Mouse (Mus musculus): Measurements from ENCODE around the gene Tsc22d3. TPM values are rescaled to one million over a fixed set of nuclear protein-coding genes. Genes with fewer than 3 reads are reported as not detected.
"Not testable (repeated sequence)": the region's sequence is repeated elsewhere in the genome, so short reads cannot be mapped to it uniquely, and the experiment has no call there.

The Tsc22d3 gene
- total RNA-seq, 2 experiments from 2014 or later: 63.2 to 137 TPM

DNA sequence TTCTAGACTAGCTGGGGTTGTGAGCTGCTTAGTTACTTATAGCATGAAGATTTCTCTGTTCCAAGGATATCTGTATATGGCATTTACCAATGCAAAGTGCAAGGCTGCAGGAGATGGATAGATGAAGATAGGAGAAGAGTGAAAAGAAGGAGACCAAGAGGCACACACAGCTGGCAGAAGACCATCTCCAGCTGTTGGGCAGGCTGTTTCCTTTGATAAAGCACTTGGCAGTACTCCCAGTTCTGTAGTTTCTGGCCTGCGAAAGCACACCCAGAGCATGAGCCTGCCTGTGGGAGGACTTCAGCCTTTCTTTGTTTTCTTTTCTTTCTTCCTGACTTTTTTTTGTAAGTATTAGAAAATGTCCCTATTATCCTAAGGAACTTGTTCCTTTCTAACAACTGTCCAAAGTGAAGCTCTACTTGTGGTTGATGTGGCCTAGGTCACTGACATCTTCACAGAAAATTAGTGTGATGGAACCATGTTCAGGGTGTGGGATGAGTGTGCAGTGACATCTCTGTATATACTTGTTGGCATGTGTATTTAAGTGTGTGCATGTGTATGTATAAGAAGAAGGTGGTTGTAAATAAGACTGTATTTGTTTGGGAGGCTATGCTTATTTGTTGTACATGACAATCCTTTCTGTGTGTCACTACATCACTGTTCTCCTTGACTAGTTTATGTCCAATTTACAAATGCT lies 32.6 kb downstream of the Tsc22d3 start:
- DNase-seq (ENCODE audit: extremely low spot score in 1 of 2, low spot score in 1 of 2): no peak

DNA sequence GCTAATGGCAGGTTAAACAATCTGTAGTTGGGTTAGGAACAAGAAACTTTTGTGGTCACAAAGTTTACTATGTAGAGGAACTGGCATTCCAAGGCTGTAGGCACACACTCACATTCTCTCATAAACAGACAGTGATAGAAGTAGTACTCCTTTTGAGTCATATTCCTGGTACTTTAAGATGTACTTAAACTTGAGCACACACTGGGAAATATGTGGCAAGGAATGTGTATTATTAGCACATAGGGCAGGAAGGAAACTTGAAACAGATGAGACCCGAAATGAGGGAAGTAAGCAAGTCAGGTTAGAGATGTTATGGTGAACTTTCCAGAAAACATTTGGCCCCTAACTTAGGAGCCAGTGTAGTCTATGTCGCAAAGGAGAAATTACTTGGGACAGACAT lies 34.7 kb downstream of the Tsc22d3 start:
- DNase-seq (ENCODE audit: extremely low spot score in 1 of 2, low spot score in 1 of 2): no peak

GRCm38 (mm10) chrX:140565212-140565611 lies 35.2 kb downstream of the Tsc22d3 start:
- DNase-seq (ENCODE audit: extremely low spot score in 1 of 2, low spot score in 1 of 2): no peak

DNA sequence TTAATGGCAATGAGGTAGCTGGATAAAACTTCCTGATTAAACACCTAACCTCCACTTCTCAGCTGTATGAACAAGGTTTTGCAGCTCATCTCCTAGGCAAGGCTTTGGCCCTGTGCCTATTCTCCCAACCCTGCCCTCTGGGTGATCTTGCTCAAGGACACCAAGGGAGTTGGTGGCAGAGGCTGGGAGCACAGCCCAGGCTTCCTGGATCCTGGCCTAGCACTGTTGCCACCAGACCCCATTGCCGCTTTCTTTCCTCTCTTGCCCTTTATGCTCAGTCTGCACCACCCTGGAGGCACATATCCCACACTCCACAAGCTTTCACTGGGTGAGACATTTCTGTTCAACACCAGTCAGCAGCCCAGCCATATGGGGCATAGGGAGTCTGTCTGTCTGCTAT lies 35.7 kb downstream of the Tsc22d3 start:
- no peak for DNase-seq (ENCODE audit: extremely low spot score in 1 of 2, low spot score in 1 of 2)

DNA sequence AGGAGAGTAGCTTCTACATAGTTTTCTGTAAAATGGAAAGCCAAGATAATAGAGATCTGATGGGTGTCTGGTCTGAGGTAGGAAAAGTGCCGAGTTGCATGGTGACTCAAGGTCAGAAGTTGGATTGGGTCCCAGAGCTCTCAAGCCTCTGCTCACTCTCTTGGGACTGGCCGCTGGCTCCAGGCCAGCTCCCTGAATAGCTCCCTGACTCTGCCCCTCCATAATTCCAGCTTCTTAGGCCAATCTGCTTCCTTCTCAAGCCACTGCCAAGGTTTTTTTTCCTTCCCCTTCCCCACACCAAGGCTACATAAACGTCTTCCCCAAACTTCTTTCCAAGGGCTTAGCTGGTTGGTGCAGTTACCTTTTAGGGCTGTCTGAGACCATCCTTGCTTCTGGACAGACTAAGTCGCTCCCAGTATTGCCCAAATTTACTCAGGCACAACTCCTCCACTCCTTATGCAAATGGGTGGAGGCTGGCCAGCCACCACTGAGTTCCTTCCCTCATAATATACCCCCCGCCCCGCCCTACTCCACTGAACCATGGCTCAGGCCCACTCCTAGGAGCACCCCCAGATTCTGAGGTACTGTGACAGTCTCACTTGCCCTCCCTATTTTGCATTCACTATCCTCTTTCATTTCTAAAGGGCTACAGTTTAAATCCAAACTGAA lies 42.1 kb downstream of the Tsc22d3 start:
- no peak for DNase-seq (ENCODE audit: extremely low spot score in 1 of 2, low spot score in 1 of 2)

- DNase-seq (ENCODE audit: extremely low spot score in 1 of 2, low spot score in 1 of 2): no peak
Measured at GRCm38 (mm10) chrX:140555965-140556364, 44.5 kb downstream of the Tsc22d3 start.

GRCm38 (mm10) chrX:140555423-140555822 lies 45.0 kb downstream of the Tsc22d3 start:
- DNase-seq (ENCODE audit: extremely low spot score in 1 of 2, low spot score in 1 of 2): no peak

GRCm38 (mm10) chrX:140547660-140548419 lies 52.6 kb downstream of the Tsc22d3 start:
- no peak for DNase-seq (ENCODE audit: extremely low spot score in 1 of 2, low spot score in 1 of 2)

DNA sequence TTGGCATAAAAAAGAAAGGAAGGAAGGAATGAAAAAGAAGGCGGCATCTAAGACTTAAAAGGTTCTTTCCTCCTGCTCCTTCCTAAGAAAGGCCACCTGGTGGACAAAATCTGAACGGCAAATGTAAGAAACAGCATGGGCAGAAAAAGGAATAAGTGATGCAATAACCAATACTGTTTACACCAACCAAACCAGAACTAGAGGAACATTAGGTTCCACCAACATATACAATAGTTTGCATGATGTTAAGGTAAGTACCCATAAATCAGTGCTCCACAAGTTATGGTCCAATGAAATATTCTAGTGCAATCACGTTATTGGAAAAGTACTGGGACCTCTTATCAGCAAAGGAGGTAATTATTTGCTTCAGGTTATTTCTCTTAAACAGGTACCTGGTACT lies 55.7 kb downstream of the Tsc22d3 start:
- DNase-seq (ENCODE audit: extremely low spot score in 1 of 2, low spot score in 1 of 2): peak in 1 of 2 experiments; percentile 69

DNA sequence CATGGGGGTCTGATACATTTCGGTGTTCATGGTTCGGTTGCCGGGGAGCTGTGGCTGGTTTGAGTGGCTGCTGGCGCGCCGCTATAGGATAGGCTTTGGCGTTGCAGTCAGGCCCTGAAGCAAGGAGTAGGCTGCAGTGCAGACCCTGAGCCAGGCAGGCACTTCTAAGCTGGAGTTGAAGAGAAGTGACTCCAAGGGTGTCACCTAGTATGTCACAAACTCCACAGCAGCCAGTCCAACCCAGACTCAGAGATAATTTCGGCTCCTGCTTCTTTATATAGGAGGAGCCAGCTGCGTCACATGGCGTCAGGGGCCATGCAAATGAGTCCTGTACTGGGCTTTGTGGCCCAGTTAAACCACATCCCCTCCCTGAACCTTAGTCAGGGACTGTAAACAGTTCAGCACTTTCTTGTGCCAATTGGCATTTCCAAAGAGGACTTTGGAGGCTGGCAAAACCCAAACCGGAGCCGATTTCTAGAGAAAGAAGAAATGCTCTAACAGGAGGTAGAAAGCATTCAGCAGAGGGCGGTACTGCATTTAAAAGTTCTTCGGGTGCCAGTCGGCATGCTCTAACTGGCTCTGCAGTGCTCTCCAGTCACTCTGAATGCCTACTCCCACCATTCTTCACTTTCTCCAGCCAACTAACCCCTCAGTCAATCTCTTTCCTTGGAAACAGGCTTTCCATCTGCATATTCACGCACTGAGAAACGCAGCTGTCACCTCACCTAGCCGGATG lies 57.4 kb downstream of the Tsc22d3 start:
- peak; percentile 35 to 63 for DNase-seq (ENCODE audit: extremely low spot score in 1 of 2, low spot score in 1 of 2)

- DNase-seq (ENCODE audit: extremely low spot score in 1 of 2, low spot score in 1 of 2): peak in 1 of 2 experiments; percentile 21
Measured at GRCm38 (mm10) chrX:140542474-140542845, 58.0 kb downstream of the Tsc22d3 start.

DNA sequence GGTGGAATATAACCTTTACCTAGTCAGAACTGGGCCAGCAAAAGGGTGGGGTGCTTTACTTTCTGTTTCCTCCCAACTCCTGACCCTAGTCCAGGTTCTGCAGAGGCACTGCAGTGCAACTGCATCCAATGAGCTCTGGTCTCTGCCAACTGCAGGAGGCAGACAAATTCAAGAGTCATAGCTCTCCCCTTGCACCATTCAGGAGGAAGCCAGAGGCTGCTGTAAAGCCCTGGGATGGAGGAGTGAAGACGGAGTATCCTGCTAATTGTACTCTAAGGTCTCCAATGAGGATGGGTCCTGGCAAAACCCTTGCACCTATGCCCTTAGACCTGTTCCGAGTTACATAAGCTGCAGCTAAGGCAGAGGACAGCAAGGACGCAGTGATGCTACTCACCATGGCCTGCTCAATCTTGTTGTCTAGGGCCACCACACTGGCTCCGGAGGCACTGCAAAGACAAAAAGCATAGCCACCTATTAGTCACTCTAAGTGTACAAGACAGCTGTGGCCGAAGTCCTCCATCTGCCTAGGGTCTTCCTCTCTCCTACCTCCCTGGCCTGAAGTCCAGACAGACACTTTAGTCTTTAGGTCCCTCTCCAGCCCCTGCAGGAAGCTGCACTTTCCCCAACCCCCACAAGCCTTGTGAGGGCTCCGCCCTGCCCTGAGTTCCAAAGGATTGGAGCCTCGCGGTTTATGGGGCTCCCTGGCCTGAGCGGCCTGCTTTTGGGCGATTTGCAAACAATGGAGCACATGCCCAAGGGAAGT lies 58.6 kb downstream of the Tsc22d3 start:
- DNase-seq (ENCODE audit: extremely low spot score in 1 of 2, low spot score in 1 of 2): peak in 1 of 2 experiments; percentile 19

DNA sequence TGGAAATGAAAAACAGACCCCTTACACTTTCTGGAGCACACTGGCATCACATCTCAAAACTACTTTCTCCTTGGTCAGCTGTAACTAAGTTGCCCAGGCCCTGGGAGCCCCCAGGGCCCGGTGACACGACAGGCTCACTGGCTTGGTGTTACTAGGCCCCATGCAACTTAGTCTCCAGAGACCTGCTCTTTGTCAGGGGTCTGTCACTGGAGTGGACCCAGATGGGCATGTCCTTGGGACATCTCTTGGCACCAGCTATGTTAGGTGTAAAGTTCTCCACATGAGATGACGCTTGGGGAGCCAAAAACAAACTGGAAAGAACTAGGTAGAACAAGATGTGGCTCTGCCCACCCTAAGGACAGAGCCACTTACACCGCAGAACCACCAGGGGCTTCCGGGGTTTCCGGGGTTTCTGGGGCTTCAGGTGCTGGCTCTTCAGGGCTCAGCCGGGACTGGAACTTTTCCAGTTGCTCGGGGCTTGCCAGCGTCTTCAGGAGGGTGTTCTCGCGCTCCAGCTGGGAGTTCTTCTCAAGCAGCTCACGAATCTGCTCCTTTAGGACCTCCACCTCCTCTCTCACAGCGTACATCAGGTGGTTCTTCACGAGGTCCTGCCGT lies 59.9 kb downstream of the Tsc22d3 start:
- no peak for DNase-seq (ENCODE audit: extremely low spot score in 1 of 2, low spot score in 1 of 2)

GRCm38 (mm10) chrX:140539831-140540230 lies 60.6 kb downstream of the Tsc22d3 start:
- not testable (repeated sequence) for DNase-seq (ENCODE audit: extremely low spot score in 1 of 2, low spot score in 1 of 2)

DNA sequence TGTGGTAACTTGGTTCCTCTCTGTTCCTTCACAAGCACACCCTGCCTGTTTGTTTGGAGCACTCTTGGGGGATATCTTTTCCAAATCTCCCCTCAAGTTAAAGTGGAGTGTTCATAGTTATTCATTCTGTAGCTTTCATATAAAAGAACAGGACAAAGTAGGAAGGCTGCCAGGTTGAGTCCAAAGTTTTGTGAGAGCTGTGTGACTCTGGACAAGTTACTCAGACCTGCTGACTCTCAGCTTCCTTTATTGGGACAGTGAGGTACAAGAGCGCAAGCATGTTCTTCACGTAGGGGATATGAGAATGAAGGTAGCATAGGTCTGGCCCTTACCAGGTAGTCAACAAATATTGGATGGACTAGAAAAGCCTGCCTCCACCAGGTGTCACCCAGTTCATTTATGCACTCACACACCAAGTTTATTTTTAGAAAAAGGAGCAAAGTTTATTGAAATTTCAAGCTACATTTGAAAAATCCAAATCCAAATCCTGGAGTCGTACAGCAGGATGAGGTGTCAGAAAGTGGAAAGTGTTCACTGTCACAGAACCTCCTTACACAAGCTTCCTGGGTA lies 61.3 kb downstream of the Tsc22d3 start:
- DNase-seq (ENCODE audit: extremely low spot score in 1 of 2, low spot score in 1 of 2): no peak

DNA sequence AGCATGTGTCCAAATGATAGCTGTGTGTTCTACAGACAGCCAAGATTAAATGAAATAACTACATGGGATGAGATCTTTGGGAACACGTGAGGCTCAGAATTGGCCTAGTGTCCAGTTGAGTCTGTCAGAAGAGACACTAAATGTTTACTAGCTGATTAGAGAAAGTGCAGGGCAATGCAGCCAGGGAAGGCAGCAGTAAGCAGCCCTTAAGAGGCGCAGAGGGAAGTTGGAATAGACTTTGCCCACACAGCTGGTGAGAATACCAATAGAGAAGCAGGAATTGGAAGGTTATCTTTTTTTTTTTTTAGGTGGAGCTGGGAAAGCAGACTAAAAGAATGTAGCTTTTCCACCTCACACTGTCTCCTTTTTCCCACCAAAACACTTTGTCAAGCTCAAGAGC lies 61.8 kb downstream of the Tsc22d3 start:
- no peak for DNase-seq (ENCODE audit: extremely low spot score in 1 of 2, low spot score in 1 of 2)

DNA sequence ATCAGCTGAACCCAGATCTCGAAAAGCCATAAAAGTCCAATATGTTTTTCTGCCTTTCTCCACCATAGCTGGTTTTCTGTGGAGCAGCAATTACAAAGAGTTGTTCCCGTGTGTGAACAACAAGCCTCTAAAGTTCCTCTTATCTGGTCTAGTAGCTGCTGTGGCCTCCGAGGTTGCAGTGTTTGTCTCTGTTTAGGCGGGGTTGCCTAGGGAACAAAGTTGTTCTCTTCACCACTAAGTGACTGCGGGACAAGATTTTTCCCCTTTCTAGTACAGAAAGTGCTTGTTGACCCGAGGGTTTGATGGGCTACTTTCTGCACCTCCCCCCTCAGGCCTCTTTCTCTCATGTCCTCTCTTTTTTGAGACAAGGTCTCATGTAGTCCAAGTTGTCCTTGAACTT lies 62.8 kb downstream of the Tsc22d3 start:
- DNase-seq (ENCODE audit: extremely low spot score in 1 of 2, low spot score in 1 of 2): no peak

DNA sequence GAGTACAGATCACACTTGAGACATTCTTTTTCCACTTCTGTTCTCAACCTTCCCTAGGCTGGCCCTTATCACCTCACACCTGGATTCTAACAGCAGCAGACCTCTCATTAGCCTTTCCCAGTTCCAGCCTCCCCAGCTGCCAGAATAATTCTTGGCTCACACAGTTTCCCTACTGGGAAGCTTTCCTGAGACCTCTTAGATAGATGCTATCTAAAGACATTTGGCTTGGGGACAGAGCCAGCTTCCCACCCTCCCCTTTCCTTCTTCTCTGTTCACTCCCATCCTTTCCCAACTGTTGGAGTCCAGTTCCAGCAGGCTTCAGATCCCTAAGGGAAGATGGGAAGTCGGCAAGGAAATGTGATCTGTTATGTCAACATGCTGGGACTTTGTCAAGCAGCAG lies 65.0 kb downstream of the Tsc22d3 start:
- DNase-seq (ENCODE audit: extremely low spot score in 1 of 2, low spot score in 1 of 2): no peak

DNA sequence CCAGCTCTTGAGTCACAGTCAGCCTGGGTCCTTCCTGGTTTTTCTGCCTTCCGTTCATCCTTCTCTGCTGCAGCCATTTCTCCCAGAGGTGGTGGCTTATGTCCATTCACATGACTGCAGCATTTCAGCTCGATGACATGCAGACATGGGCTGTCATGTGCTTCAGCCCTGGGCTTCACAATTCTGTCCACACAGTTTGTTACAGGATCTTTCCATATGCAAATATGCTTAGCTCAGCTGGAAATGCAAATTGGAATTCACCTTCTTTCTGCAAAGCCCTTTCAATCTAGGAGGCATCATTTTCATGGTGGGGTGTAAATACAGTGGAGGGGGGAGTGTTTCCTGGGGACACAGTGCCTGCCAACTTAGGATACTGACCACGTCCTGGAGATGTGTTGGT lies 66.2 kb downstream of the Tsc22d3 start:
- DNase-seq (ENCODE audit: extremely low spot score in 1 of 2, low spot score in 1 of 2): no peak

Measured in layer of hippocampus, postnatal 25 days (tissue).